Mouse (Mus musculus): ENCODE measurements around the gene Zfp961.

- no peak for TF ChIP-seq CTCF (conservative IDR thresholded peaks at IDR 0.05; ENCODE audit: low read length)
- TF ChIP-seq NANOG (IDR thresholded peaks at IDR 0.05; ENCODE audit: borderline replicate concordance, low read length), result no peak
Observed at GRCm38 (mm10) chr8:71906809-71907208, 44.0 kb upstream of the Zfp961 start.

Measured in E14TG2a.4 (cell line).